ENCODE assay signal across 22 mouse cellular contexts in genomic region chr11:67771691-67772090, GRCm38 (mm10). TPM values are rescaled to one million over a fixed set of nuclear protein-coding genes. Genes with fewer than 3 reads are reported as not detected.
DNase-seq lines count a peak whose midpoint lies in the region; ATAC-seq and TF ChIP-seq lines count a peak whose summit lies in the region.
"Had no signal": no experiment of that assay in that cellular context is flagged by ENCODE, and none has a peak within 500 bp of the region (broad histone marks: within the 10 kb centered on the region; RNA-seq: fewer than 3 reads in every experiment).

No protein-coding gene starts in this region.

- no peaks in the 10 kb centered on the region for H3K79me3 ChIP-seq in C2C12 (ENCODE audit: low read depth)

- no peak for TF ChIP-seq POLR2A in MEL (IDR thresholded peaks at IDR 0.05; ENCODE audit: control insufficient read depth in 1 of 2, insufficient read depth in 1 of 2, low read depth in 1 of 2, low read length in 2 of 2, poor library complexity in 1 of 2)
- TF ChIP-seq POLR2A in lung, adult 2 months (IDR thresholded peaks at IDR 0.05; ENCODE audit: borderline replicate concordance, extremely low read depth, low read depth, low read length): no peak

- H3K79me2 ChIP-seq in C2C12 (ENCODE audit: control insufficient read depth, insufficient read depth): no peaks in the 10 kb centered on the region
- H3K79me2 ChIP-seq in MEL (ENCODE audit: control insufficient read depth, insufficient read depth, low read length, poor library complexity): no peaks in the 10 kb centered on the region

- DNase-seq in forebrain, embryonic 14.5 days (ENCODE audit: low spot score): peak; percentile 44
- DNase-seq in forebrain, embryonic 11.5 days (ENCODE audit: low spot score): no peak
- no peak for DNase-seq in MEL (ENCODE audit: low read depth, low spot score)
- no peak for DNase-seq in lung, adult 2 months
- DNase-seq: adrenal gland, adult 2 months; adrenal gland, postnatal 10 days; adrenal gland, postnatal 25 days; B cell, adult 2 months; cerebellum, adult 11-12 months; cerebellum, adult 2 months; cerebellum, adult 9-10 months; cerebellum, postnatal 25 days; forebrain, postnatal 0 days had no signal

- no peak overlapping the region for H3K4me2 ChIP-seq in forebrain, embryonic 14.5 days (ENCODE audit: low read length)
- no peak overlapping the region for H3K4me2 ChIP-seq in forebrain, embryonic 11.5 days (ENCODE audit: low read depth, low read length, severe bottlenecking)
- H3K4me2 ChIP-seq in liver, embryonic 12.5 days: no peak overlapping the region
- H3K4me2 ChIP-seq: embryonic facial prominence, embryonic 12.5 days; forebrain, embryonic 12.5 days; forebrain, embryonic 15.5 days had no signal

- H3K27me3 ChIP-seq in forebrain, embryonic 14.5 days (replicated peaks; ENCODE audit: control insufficient read depth, insufficient read depth, low read length): no peaks in the 10 kb centered on the region
- no peaks in the 10 kb centered on the region for H3K27me3 ChIP-seq in forebrain, embryonic 11.5 days (ENCODE audit: control insufficient read depth, insufficient read depth, low read length)
- H3K27me3 ChIP-seq in C2C12 (ENCODE audit: control insufficient read depth, insufficient read depth, insufficient read length): peaks cover 51% of the 10 kb centered on the region
- H3K27me3 ChIP-seq in MEL (ENCODE audit: control insufficient read depth in 1 of 2, insufficient read depth in 2 of 2, low read length in 2 of 2): no peaks in the 10 kb centered on the region
- peaks cover 5% of the 10 kb centered on the region for H3K27me3 ChIP-seq in liver, embryonic 12.5 days (replicated peaks)
- H3K27me3 ChIP-seq: embryonic facial prominence, embryonic 12.5 days; forebrain, embryonic 12.5 days; forebrain, embryonic 15.5 days had no signal

- H3K27ac ChIP-seq in forebrain, embryonic 14.5 days (ENCODE audit: low read depth, low read length): no peak overlapping the region
- no peak overlapping the region for H3K27ac ChIP-seq in forebrain, embryonic 11.5 days (ENCODE audit: low read depth, low read length)
- H3K27ac ChIP-seq in MEL (ENCODE audit: control insufficient read depth, low read depth, low read length): no peak overlapping the region
- no peak overlapping the region for H3K27ac ChIP-seq in liver, embryonic 12.5 days
- H3K27ac ChIP-seq: embryonic facial prominence, embryonic 10.5 days; embryonic facial prominence, embryonic 12.5 days; forebrain, embryonic 12.5 days; forebrain, embryonic 15.5 days had no signal

- no peaks in the 10 kb centered on the region for H3K9me3 ChIP-seq in forebrain, embryonic 14.5 days (replicated peaks; ENCODE audit: control insufficient read depth, low read length)
- no peaks in the 10 kb centered on the region for H3K9me3 ChIP-seq in forebrain, embryonic 11.5 days (ENCODE audit: control insufficient read depth, low read length)
- H3K9me3 ChIP-seq in MEL (replicated peaks; ENCODE audit: insufficient read depth, low read length): no peaks in the 10 kb centered on the region; the same call in 1 of the 2 replicates
- no peaks in the 10 kb centered on the region for H3K9me3 ChIP-seq in liver, embryonic 12.5 days (replicated peaks)
- H3K9me3 ChIP-seq: embryonic facial prominence, embryonic 10.5 days; embryonic facial prominence, embryonic 12.5 days; forebrain, embryonic 12.5 days; forebrain, embryonic 15.5 days had no signal

- ATAC-seq in forebrain, embryonic 14.5 days: no peak
- no peak for ATAC-seq in forebrain, embryonic 11.5 days (replicated peaks; ENCODE audit: low FRiP score)
- ATAC-seq in liver, embryonic 12.5 days: no peak
- ATAC-seq: forebrain, embryonic 15.5 days; forebrain, postnatal 0 days had no signal

- no peak for TF ChIP-seq EP300 in MEL (IDR thresholded peaks at IDR 0.05; ENCODE audit: low read depth in 1 of 2, low read length in 2 of 2)

- no peaks in the 10 kb centered on the region for H3K4me1 ChIP-seq in forebrain, embryonic 14.5 days (ENCODE audit: control insufficient read depth, insufficient read depth, low read length)
- no peaks in the 10 kb centered on the region for H3K4me1 ChIP-seq in forebrain, embryonic 11.5 days (replicated peaks; ENCODE audit: control insufficient read depth, insufficient read depth, low read length)
- no peaks in the 10 kb centered on the region for H3K4me1 ChIP-seq in MEL (ENCODE audit: control insufficient read depth in 1 of 2, insufficient read depth in 2 of 2, low read length in 2 of 2)
- no peaks in the 10 kb centered on the region for H3K4me1 ChIP-seq in liver, embryonic 12.5 days
- H3K4me1 ChIP-seq in lung, adult 2 months (ENCODE audit: control insufficient read depth, insufficient read depth, low read length): no peaks in the 10 kb centered on the region
- H3K4me1 ChIP-seq: embryonic facial prominence, embryonic 10.5 days; embryonic facial prominence, embryonic 12.5 days; forebrain, embryonic 12.5 days had no signal

- TF ChIP-seq CTCF in C2C12 (IDR thresholded peaks at IDR 0.05; ENCODE audit: control insufficient read depth, insufficient read depth, insufficient read length) (no peak), MEL (IDR thresholded peaks at IDR 0.05 in 2 of 3, conservative IDR thresholded peaks at IDR 0.05 in 1 of 3; ENCODE audit: control insufficient read depth in 1 of 3, insufficient read depth in 1 of 3, low read depth in 2 of 3, low read length in 3 of 3, poor library complexity in 1 of 3, severe bottlenecking in 1 of 3) (no peak)
- TF ChIP-seq CTCF in lung, adult 2 months (IDR thresholded peaks at IDR 0.05; ENCODE audit: insufficient read depth, low read length): no peak

- TF ChIP-seq RAD21 in MEL (IDR thresholded peaks at IDR 0.05; ENCODE audit: low read depth, low read length): no peak

- no peaks in the 10 kb centered on the region for H3K36me3 ChIP-seq in forebrain, embryonic 14.5 days (ENCODE audit: control insufficient read depth, insufficient read depth, low read length)
- no peaks in the 10 kb centered on the region for H3K36me3 ChIP-seq in forebrain, embryonic 11.5 days (ENCODE audit: control insufficient read depth, insufficient read depth, low read length)
- H3K36me3 ChIP-seq in C2C12 (ENCODE audit: control insufficient read depth, insufficient read depth) (no peaks in the 10 kb centered on the region), MEL (ENCODE audit: control insufficient read depth in 1 of 2, insufficient read depth in 2 of 2, low read length in 2 of 2) (no peaks in the 10 kb centered on the region)
- no peaks in the 10 kb centered on the region for H3K36me3 ChIP-seq in liver, embryonic 12.5 days
- H3K36me3 ChIP-seq: embryonic facial prominence, embryonic 10.5 days; embryonic facial prominence, embryonic 12.5 days; forebrain, embryonic 12.5 days; forebrain, embryonic 15.5 days; G1E had no signal

- 73% methylated on average over 2 of the region's 2 CpGs for WGBS in forebrain, embryonic 14.5 days
- 83% methylated on average over 2 of the region's 2 CpGs for WGBS in forebrain, embryonic 11.5 days
- 75% methylated on average over 2 of the region's 2 CpGs for WGBS in liver, embryonic 12.5 days (ENCODE audit: insufficient replicate concordance)
- WGBS in lung, adult 2 months: 71% methylated on average over 2 of the region's 2 CpGs

- H3ac ChIP-seq in C2C12 (ENCODE audit: control insufficient read depth, insufficient read length, low read depth): no peak overlapping the region

- H3K4me3 ChIP-seq in forebrain, embryonic 14.5 days (ENCODE audit: low read depth, low read length): no peak overlapping the region
- H3K4me3 ChIP-seq in forebrain, embryonic 11.5 days (ENCODE audit: low read depth, low read length): no peak overlapping the region
- no peak overlapping the region for H3K4me3 ChIP-seq in C2C12 (ENCODE audit: insufficient read depth, poor library complexity, severe bottlenecking)
- no peak overlapping the region for H3K4me3 ChIP-seq in MEL (ENCODE audit: control insufficient read depth in 1 of 2, insufficient read depth in 1 of 2, low read depth in 2 of 2, low read length in 2 of 2)
- no peak overlapping the region for H3K4me3 ChIP-seq in liver, embryonic 12.5 days
- H3K4me3 ChIP-seq in lung, adult 2 months (replicated peaks; ENCODE audit: extremely low read depth, low read depth, low read length): no peak overlapping the region
- H3K4me3 ChIP-seq: embryonic facial prominence, embryonic 10.5 days; embryonic facial prominence, embryonic 12.5 days; forebrain, embryonic 12.5 days; forebrain, embryonic 15.5 days had no signal

- H3K9ac ChIP-seq in forebrain, embryonic 14.5 days (ENCODE audit: low read length): no peak overlapping the region
- no peak overlapping the region for H3K9ac ChIP-seq in forebrain, embryonic 11.5 days (ENCODE audit: low read length)
- no peak overlapping the region for H3K9ac ChIP-seq in MEL (ENCODE audit: control insufficient read depth, low read depth, low read length, poor library complexity, severe bottlenecking)
- H3K9ac ChIP-seq in liver, embryonic 12.5 days: no peak overlapping the region
- H3K9ac ChIP-seq: embryonic facial prominence, embryonic 12.5 days; forebrain, embryonic 12.5 days; forebrain, embryonic 15.5 days; forebrain, postnatal 0 days had no signal

RNA-seq across cellular contexts. Expression of gene Glp2r, which starts 0.7 kb away (rescaled TPM):
- polyA plus RNA-seq in forebrain, embryonic 14.5 days (2014; fragmentation: Nextera tagmentation; extraction: Ambion mirVana): 0.04 and 0.05 TPM in 2 replicates
- 0.05 TPM in 1 of 2 replicates, not detected in the other for polyA plus RNA-seq in forebrain, embryonic 11.5 days (2014; fragmentation: Nextera tagmentation; extraction: Ambion mirVana)
- not detected for polyA plus RNA-seq in C2C12 (2012; fragmentation: generic; extraction: Trizol)
- not detected in 2 replicates for total RNA-seq in MEL (2012; rRNA removed)
- polyA plus RNA-seq in MEL (2012; ENCODE audit: insufficient read depth in 1 of 2, insufficient read length in 2 of 2, low read depth in 1 of 2, low replicate concordance in 2 of 2, missing spikeins in 1 of 2): not detected
- 0.17 and 0.18 TPM in 2 replicates for polyA plus RNA-seq in liver, embryonic 12.5 days (2016; fragmentation: Nextera tagmentation; extraction: Ambion mirVana)
- not detected in 2 replicates for polyA plus RNA-seq in lung, adult 2 months (2012; rRNA removed)
- total RNA-seq: adrenal gland, postnatal 25 days had no signal
- polyA plus RNA-seq: adrenal gland, adult 2 months; embryonic facial prominence, embryonic 10.5 days; embryonic facial prominence, embryonic 14.5 days; forebrain, embryonic 12.5 days; G1E had no signal

RNA-seq across cellular contexts. Expression of gene Gsg1l2, which starts 2.7 kb away (rescaled TPM):
- not detected in 2 replicates for polyA plus RNA-seq in forebrain, embryonic 14.5 days (2014; fragmentation: Nextera tagmentation; extraction: Ambion mirVana)
- polyA plus RNA-seq in forebrain, embryonic 11.5 days (2014; fragmentation: Nextera tagmentation; extraction: Ambion mirVana): not detected in 2 replicates
- not detected for polyA plus RNA-seq in C2C12 (2012; fragmentation: generic; extraction: Trizol)
- not detected in 2 replicates for total RNA-seq in MEL (2012; rRNA removed)
- not detected for polyA plus RNA-seq in MEL (2012; ENCODE audit: insufficient read depth in 1 of 2, insufficient read length in 2 of 2, low read depth in 1 of 2, low replicate concordance in 2 of 2, missing spikeins in 1 of 2)
- polyA plus RNA-seq in liver, embryonic 12.5 days (2016; fragmentation: Nextera tagmentation; extraction: Ambion mirVana): not detected in 2 replicates
- polyA plus RNA-seq in lung, adult 2 months (2012; rRNA removed): not detected in 2 replicates
- total RNA-seq: adrenal gland, adult 2 months; adrenal gland, postnatal 10 days; adrenal gland, postnatal 25 days; adrenal gland, postnatal 4 days; forebrain, postnatal 0 days; G1E had no signal
- polyA plus RNA-seq: adrenal gland, adult 2 months; cerebellum, adult 2 months; embryonic facial prominence, embryonic 10.5 days; embryonic facial prominence, embryonic 12.5 days; embryonic facial prominence, embryonic 14.5 days; forebrain, embryonic 12.5 days; forebrain, embryonic 15.5 days; forebrain, postnatal 0 days; G1E had no signal

RNA-seq across cellular contexts. Expression of gene Dhrs7c, which starts 26.3 kb away (rescaled TPM):
- polyA plus RNA-seq in forebrain, embryonic 14.5 days (2014; fragmentation: Nextera tagmentation; extraction: Ambion mirVana): not detected in 2 replicates
- not detected in 2 replicates for polyA plus RNA-seq in forebrain, embryonic 11.5 days (2014; fragmentation: Nextera tagmentation; extraction: Ambion mirVana)
- polyA plus RNA-seq in C2C12 (2012; fragmentation: generic; extraction: Trizol) (0.08 TPM), MEL (2012; ENCODE audit: insufficient read depth in 1 of 2, insufficient read length in 2 of 2, low read depth in 1 of 2, low replicate concordance in 2 of 2, missing spikeins in 1 of 2) (not detected)
- total RNA-seq in MEL (2012; rRNA removed): not detected in 2 replicates
- polyA plus RNA-seq in liver, embryonic 12.5 days (2016; fragmentation: Nextera tagmentation; extraction: Ambion mirVana): not detected in 2 replicates
- polyA plus RNA-seq in lung, adult 2 months (2012; rRNA removed): 2.5 and 7.9 TPM in 2 replicates
- total RNA-seq: adrenal gland, adult 2 months; adrenal gland, postnatal 25 days; G1E had no signal
- polyA plus RNA-seq: adrenal gland, adult 2 months; cerebellum, adult 2 months; embryonic facial prominence, embryonic 10.5 days; forebrain, embryonic 12.5 days; forebrain, embryonic 15.5 days; G1E had no signal
